Mouse (Mus musculus): Measurements from ENCODE around the gene Pdxk. TPM values are rescaled to one million over a fixed set of nuclear protein-coding genes. Genes with fewer than 3 reads are reported as not detected.
A peak's percentile ranks its signal among the peaks of the same experiment; 100 is the strongest.

Gene Pdxk
- polyA plus RNA-seq, 3 experiments from 2014 or later = 6.3 to 11.6 (median 9.0) TPM

GRCm38 (mm10) chr10:78458348-78459111, 6.2 kb downstream of the Pdxk start:
- ATAC-seq = peak; percentile 25

GRCm38 (mm10) chr10:78457495-78458347, 7.1 kb downstream of the Pdxk start:
- ATAC-seq = peak; percentile 95

- ATAC-seq = no peak
Measured at GRCm38 (mm10) chr10:78456696-78457095, 8.1 kb downstream of the Pdxk start.

GRCm38 (mm10) chr10:78452641-78453040, 12.1 kb downstream of the Pdxk start:
- no peak for ATAC-seq

- no peak for ATAC-seq
Measured at GRCm38 (mm10) chr10:78450761-78451160, 14.0 kb downstream of the Pdxk start.

- no peak for ATAC-seq
Measured at GRCm38 (mm10) chr10:78447396-78447795, 17.4 kb downstream of the Pdxk start.

GRCm38 (mm10) chr10:78446195-78446594, 18.6 kb downstream of the Pdxk start:
- ATAC-seq = no peak

- no peak for ATAC-seq
Measured at GRCm38 (mm10) chr10:78442292-78442691, 22.5 kb downstream of the Pdxk start.

GRCm38 (mm10) chr10:78441606-78442005, 23.2 kb downstream of the Pdxk start:
- ATAC-seq = no peak

- peak; percentile 47 for ATAC-seq
Measured at GRCm38 (mm10) chr10:78440812-78441211, 24.0 kb downstream of the Pdxk start.

- no peak for ATAC-seq
Measured at GRCm38 (mm10) chr10:78439990-78440389, 24.8 kb downstream of the Pdxk start.

GRCm38 (mm10) chr10:78439550-78439949, 25.2 kb downstream of the Pdxk start:
- ATAC-seq = no peak

- ATAC-seq = peak; percentile 72
Measured at GRCm38 (mm10) chr10:78438094-78438493, 26.7 kb downstream of the Pdxk start.

GRCm38 (mm10) chr10:78432853-78433252, 31.9 kb downstream of the Pdxk start:
- no peak for ATAC-seq

- no peak for ATAC-seq
Measured at GRCm38 (mm10) chr10:78429776-78430175, 35.0 kb downstream of the Pdxk start.

- ATAC-seq = no peak
Measured at GRCm38 (mm10) chr10:78429180-78429579, 35.6 kb downstream of the Pdxk start.

- no peak for ATAC-seq
Measured at GRCm38 (mm10) chr10:78428070-78428469, 36.7 kb downstream of the Pdxk start.

- peak; percentile 5 for ATAC-seq
Measured at GRCm38 (mm10) chr10:78426117-78426735, 38.5 kb downstream of the Pdxk start.

- ATAC-seq = peak; percentile 93
Measured at GRCm38 (mm10) chr10:78425181-78426041, 39.4 kb downstream of the Pdxk start, which contains the start of gene Cstb. Gene Cstb (plus strand): TSS chr10:78425669.

GRCm38 (mm10) chr10:78422614-78423013, 42.2 kb downstream of the Pdxk start:
- no peak for ATAC-seq

- ATAC-seq = no peak
Measured at GRCm38 (mm10) chr10:78420929-78421328, 43.8 kb downstream of the Pdxk start.

GRCm38 (mm10) chr10:78418791-78419190, 46.0 kb downstream of the Pdxk start:
- ATAC-seq = no peak

All from inflammation-experienced regulatory T-cells, adult 6 months (primary cell).